In the genomic region with DNA sequence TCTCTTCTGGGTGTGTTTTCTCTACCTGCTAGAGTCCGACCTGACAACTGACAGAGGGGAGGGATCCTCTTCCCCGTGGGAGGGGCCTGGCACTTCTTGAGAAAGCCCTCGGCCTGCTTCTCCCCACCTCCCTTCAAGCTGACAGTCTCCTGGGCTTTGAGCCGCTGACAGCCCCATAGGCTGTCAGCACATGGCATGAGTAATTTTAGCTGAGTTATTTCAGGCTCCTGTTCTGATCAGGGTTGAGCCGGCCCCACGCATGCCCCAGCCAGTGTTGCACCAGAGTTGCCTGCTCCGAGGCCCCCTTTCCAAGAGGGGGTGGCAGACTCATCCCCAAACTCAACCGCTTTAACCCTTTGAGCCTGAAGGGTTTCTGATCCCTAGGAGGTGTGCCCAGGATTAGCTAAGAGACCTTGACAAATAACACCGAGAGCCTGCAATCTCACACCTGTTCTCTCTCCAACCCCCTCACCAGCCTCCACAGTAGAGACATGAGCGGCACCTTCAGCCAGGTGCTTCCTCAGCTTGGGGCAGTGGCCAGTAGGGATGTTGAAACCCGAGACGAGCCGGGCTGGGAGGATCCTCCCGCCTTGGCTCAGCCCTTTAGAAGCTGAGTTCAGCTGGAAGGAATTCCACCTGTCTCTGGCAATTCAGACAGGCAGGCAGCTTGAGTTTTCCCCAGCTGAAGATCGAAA, we compare ENCODE assay signal across 9 mouse cellular contexts. TPM values are rescaled to one million over a fixed set of nuclear protein-coding genes. Genes with fewer than 3 reads are reported as not detected.
DNase-seq lines count a peak whose midpoint lies in the region; TF ChIP-seq lines count a peak whose summit lies in the region.
"Had no signal": no experiment of that assay in that cellular context is flagged by ENCODE, and none has a peak within 500 bp of the region (broad histone marks: within the 10 kb centered on the region; RNA-seq: fewer than 3 reads in every experiment).

No protein-coding gene starts in this region.

- no peaks in the 10 kb centered on the region for H3K36me3 ChIP-seq in thymus, adult 2 months (ENCODE audit: control insufficient read depth, insufficient read depth, low read length)

- H3K4me3 ChIP-seq in layer of hippocampus, adult 2 months, result peak overlapping the region; percentile 92
- H3K4me3 ChIP-seq in brown adipose tissue, adult 24 weeks (ENCODE audit: insufficient read depth, low read depth, low read length), result no peak overlapping the region
- no peak overlapping the region for H3K4me3 ChIP-seq in thymus, adult 2 months (ENCODE audit: control insufficient read depth, insufficient read depth, low read length)

- no peak for TF ChIP-seq POLR2A in thymus, adult 2 months (IDR thresholded peaks at IDR 0.05; ENCODE audit: control insufficient read depth, extremely low read depth, insufficient read depth, low read length, poor library complexity)

- H3K27me3 ChIP-seq in thymus, adult 2 months (ENCODE audit: control insufficient read depth, insufficient read depth, low read length), result peaks cover 10% of the 10 kb centered on the region; the same call in 1 of the 2 replicates

- 41% methylated on average over 15 of the region's 15 CpGs for WGBS in thymus, adult 2 months

- TF ChIP-seq CTCF in layer of hippocampus, adult 2 months (conservative IDR thresholded peaks at IDR 0.05), result no peak
- TF ChIP-seq CTCF in thymus, adult 2 months (IDR thresholded peaks at IDR 0.05; ENCODE audit: borderline replicate concordance, control insufficient read depth, extremely low read depth, insufficient read depth, low read length, poor library complexity), result no peak

- H3K4me1 ChIP-seq in brown adipose tissue, adult 24 weeks (ENCODE audit: control insufficient read depth, insufficient read depth, insufficient read length, low read length), result peaks cover 16% of the 10 kb centered on the region
- H3K4me1 ChIP-seq in thymus, adult 2 months (replicated peaks; ENCODE audit: control insufficient read depth, insufficient read depth, low read length), result peaks cover 41% of the 10 kb centered on the region

- peak; percentile 62 to 63 for DNase-seq in layer of hippocampus, adult 2 months (ENCODE audit: low spot score in 2 of 2)
- DNase-seq in layer of hippocampus, postnatal 25 days (ENCODE audit: extremely low spot score in 1 of 2, low spot score in 1 of 2), result no peak
- DNase-seq in gastrocnemius, postnatal 10 days, result peak; percentile 38
- peak; percentile 65 for DNase-seq in kidney, adult 9 months
- DNase-seq in right cerebral cortex, postnatal 25 days, result peak; percentile 60
- no peak for DNase-seq in thymus, adult 2 months
- no peak for DNase-seq in spleen, adult 18-20 months

- peak overlapping the region; percentile 98 for H3K27ac ChIP-seq in layer of hippocampus, adult 2 months
- H3K27ac ChIP-seq in brown adipose tissue, adult 24 weeks (replicated peaks; ENCODE audit: low read depth, low read length), result 0 out of 2 replicates have a peak overlapping the region, but pooled peaks have one; percentile 31
- no peak overlapping the region for H3K27ac ChIP-seq in thymus, adult 2 months (ENCODE audit: control insufficient read depth, insufficient read depth, low read length)

RNA-seq across cellular contexts. Expression of a gene that starts 13.6 kb away (rescaled TPM):
- total RNA-seq in layer of hippocampus, adult 2 months (2021), result 1 to 10 TPM in 1 of 2 experiments, not detected in 1; 1.3 TPM
- under 1 TPM; 0.31 to 0.49 TPM for total RNA-seq in layer of hippocampus, postnatal 25 days (2021)
- not detected in 2 replicates for polyA plus RNA-seq in brown adipose tissue, adult 24 weeks (2012; ENCODE audit: insufficient read depth, insufficient read length, missing spikeins)
- total RNA-seq in gastrocnemius, postnatal 10 days (2021), result under 1 TPM in 1 of 2 experiments, not detected in 1; 0.18 TPM
- 0.09 TPM in 1 of 2 replicates, not detected in the other for polyA plus RNA-seq in thymus, adult 2 months (2012; rRNA removed)

RNA-seq across cellular contexts. Expression of a gene that starts 19.1 kb away (rescaled TPM):
- total RNA-seq in layer of hippocampus, adult 2 months (2021), result 10 to 100 TPM; 12.3 to 14.4 TPM
- total RNA-seq in layer of hippocampus, postnatal 25 days (2021), result 10 to 100 TPM; 13.6 to 16.8 TPM
- 3.6 and 3.7 TPM in 2 replicates for polyA plus RNA-seq in brown adipose tissue, adult 24 weeks (2012; ENCODE audit: insufficient read depth, insufficient read length, missing spikeins)
- 10 to 100 TPM; 25.9 to 26.0 TPM for total RNA-seq in gastrocnemius, postnatal 10 days (2021)
- 3.4 and 5.0 TPM in 2 replicates for polyA plus RNA-seq in thymus, adult 2 months (2012; rRNA removed)

RNA-seq across cellular contexts. Expression of a gene that starts 21.1 kb away (rescaled TPM):
- total RNA-seq in layer of hippocampus, adult 2 months (2021), result 10 to 100 TPM; 79.2 to 82.4 TPM
- total RNA-seq in layer of hippocampus, postnatal 25 days (2021), result 10 to 100 TPM; 59.4 to 81.4 TPM
- 7.2 and 11.1 TPM in 2 replicates for polyA plus RNA-seq in brown adipose tissue, adult 24 weeks (2012; ENCODE audit: insufficient read depth, insufficient read length, missing spikeins)
- 100 to 1,000 TPM; 102 to 133 TPM for total RNA-seq in gastrocnemius, postnatal 10 days (2021)
- polyA plus RNA-seq in thymus, adult 2 months (2012; rRNA removed), result 4.5 and 6.8 TPM in 2 replicates

RNA-seq across cellular contexts. Expression of a gene that starts 25.4 kb away (rescaled TPM):
- total RNA-seq in layer of hippocampus, adult 2 months (2021), result under 1 TPM; 0.27 to 0.38 TPM
- total RNA-seq in layer of hippocampus, postnatal 25 days (2021), result under 1 TPM in 1 of 2 experiments, not detected in 1; 0.28 TPM
- polyA plus RNA-seq in brown adipose tissue, adult 24 weeks (2012; ENCODE audit: insufficient read depth, insufficient read length, missing spikeins), result not detected in 2 replicates
- under 1 TPM; 0.23 to 0.49 TPM for total RNA-seq in gastrocnemius, postnatal 10 days (2021)
- polyA plus RNA-seq in thymus, adult 2 months (2012; rRNA removed), result not detected in 2 replicates
- total RNA-seq: left cerebral cortex, postnatal 10 days had no signal

RNA-seq across cellular contexts. Expression of a gene that starts 25.4 kb away (rescaled TPM):
- total RNA-seq in layer of hippocampus, adult 2 months (2021), result 10 to 100 TPM; 29.2 to 30.7 TPM
- total RNA-seq in layer of hippocampus, postnatal 25 days (2021), result 10 to 100 TPM; 30.3 to 33.0 TPM
- polyA plus RNA-seq in brown adipose tissue, adult 24 weeks (2012; ENCODE audit: insufficient read depth, insufficient read length, missing spikeins), result 8.7 and 10.4 TPM in 2 replicates
- 10 to 100 TPM; 13.0 to 15.1 TPM for total RNA-seq in gastrocnemius, postnatal 10 days (2021)
- 72.3 and 119 TPM in 2 replicates for polyA plus RNA-seq in thymus, adult 2 months (2012; rRNA removed)

Comparison
In these comparisons a context has a peak if more than half of its experiments do, and no peak if none do; other contexts are left out.
1. DNase-seq: peak in layer of hippocampus, adult 2 months (2 of 2), gastrocnemius, postnatal 10 days (single experiment), kidney, adult 9 months (single experiment) and right cerebral cortex, postnatal 25 days (single experiment); none in layer of hippocampus, postnatal 25 days (0 of 2), thymus, adult 2 months (single experiment) and spleen, adult 18-20 months (0 of 2).